Mouse (Mus musculus) stomach, embryonic 14.5 days (tissue): ENCODE data around the gene Gtdc1. TPM values are rescaled to one million over a fixed set of nuclear protein-coding genes. Genes with fewer than 3 reads are reported as not detected.

Source experiments
- ATAC-seq: fragments of 200-750 bp; cut with Nextera tagmentation; 2 replicates; pipeline ENCODE4 v1.8.0; 2017; ENCODE audit warnings: low read depth, moderate TSS enrichment; ENCODE audit not compliant: insufficient number of reproducible peaks, insufficient read depth, low FRiP score
- H3K27ac ChIP-seq: fragments of 300-500 bp; sonication (generic); 2 replicates; pipeline ENCODE4 v1.5.1; 2014; ENCODE audit warnings: mild to moderate bottlenecking, low read length, moderate library complexity, mixed read lengths
- H3K27me3 ChIP-seq: fragments of 300-500 bp; sonication (generic); 2 replicates; pipeline ENCODE4 v1.6.1; 2014; ENCODE audit warnings: low read length, control low read depth, mixed read lengths; ENCODE audit not compliant: control insufficient read depth, insufficient read depth
- H3K36me3 ChIP-seq: fragments of 300-500 bp; sonication (generic); 2 replicates; pipeline ENCODE4 v1.6.1; 2014; ENCODE audit warnings: mild to moderate bottlenecking, control low read depth, low read length, moderate library complexity, mixed read lengths; ENCODE audit not compliant: control insufficient read depth, insufficient read depth
- H3K4me1 ChIP-seq: fragments of 300-500 bp; sonication (generic); 2 replicates; pipeline ENCODE4 v1.6.1; 2014; ENCODE audit warnings: low read length, control low read depth, mixed read lengths; ENCODE audit not compliant: control insufficient read depth, insufficient read depth
- H3K4me2 ChIP-seq: fragments of 300-500 bp; sonication (generic); replicated peaks from 2 replicates; pipeline ENCODE4 v1.6.1; 2014; ENCODE audit warnings: low read depth, low read length, control low read depth
- H3K4me3 ChIP-seq: fragments of 300-500 bp; sonication (generic); 2 replicates; pipeline ENCODE4 v1.5.1; 2014; ENCODE audit warnings: low read depth, low read length, control low read depth
- H3K9ac ChIP-seq: fragments of 300-500 bp; sonication (generic); replicated peaks from 2 replicates; pipeline ENCODE4 v1.6.1; 2014; ENCODE audit warnings: low read depth, mild to moderate bottlenecking, control low read depth, low read length, moderate library complexity, mixed read lengths
- H3K9me3 ChIP-seq: fragments of 300-500 bp; sonication (generic); 2 replicates; pipeline ENCODE4 v1.6.1; 2016; ENCODE audit warnings: low read depth, low read length, control low read depth; ENCODE audit not compliant: control insufficient read depth
- WGBS: fragments of 180-500 bp; shearing (Covaris S2); extraction: QIAGEN DNeasy Blood & Tissue Kit; methylation state at CpG from one replicate; pipeline ENCODE4 v1.1.7; 2014; 5-methylcytosine and 5-hydroxymethylcytosine counted together
- polyA plus RNA-seq: library from polyadenylated mRNA; unstranded; fragments of >200 nt; fragmentation: Nextera tagmentation; extraction: Ambion mirVana; gene quantifications from 2 replicates; pipeline ENCODE4 v1.2.1, GENCODE M21; 2014

The Gtdc1 gene
- polyA plus RNA-seq, 1 experiment from 2014 or later: 15.9 TPM

DNA sequence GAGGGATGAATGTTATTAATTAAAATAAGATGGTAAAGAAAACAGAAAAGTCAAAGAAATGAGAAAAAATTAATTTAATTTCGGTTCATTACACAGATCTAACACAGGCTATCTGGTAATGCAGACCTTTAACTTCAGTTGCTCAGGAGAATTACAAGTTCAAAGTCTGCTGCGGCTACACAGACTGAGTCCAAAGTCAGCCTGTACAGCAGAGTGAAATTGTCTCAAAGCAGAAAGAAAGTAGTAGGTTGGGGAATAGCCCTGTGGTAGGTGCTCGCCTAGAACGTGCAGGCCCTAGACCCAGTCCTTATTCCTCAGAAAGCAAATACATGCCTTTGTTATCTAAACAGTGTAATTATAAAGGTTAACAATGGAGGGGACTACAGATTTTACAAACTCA lies 135.6 kb downstream of the Gtdc1 start:
- no peaks in the 10 kb centered on the region for H3K27me3 ChIP-seq
- H3K9ac ChIP-seq: no peak overlapping the region
- no peak for ATAC-seq
- H3K36me3 ChIP-seq: no peaks in the 10 kb centered on the region
- no peak overlapping the region for H3K4me3 ChIP-seq
- H3K9me3 ChIP-seq: no peaks in the 10 kb centered on the region
- 85% methylated on average over 4 of the region's 4 CpGs for WGBS
- no peaks in the 10 kb centered on the region for H3K4me1 ChIP-seq
- H3K27ac ChIP-seq: no peak overlapping the region
- no peak overlapping the region for H3K4me2 ChIP-seq

DNA sequence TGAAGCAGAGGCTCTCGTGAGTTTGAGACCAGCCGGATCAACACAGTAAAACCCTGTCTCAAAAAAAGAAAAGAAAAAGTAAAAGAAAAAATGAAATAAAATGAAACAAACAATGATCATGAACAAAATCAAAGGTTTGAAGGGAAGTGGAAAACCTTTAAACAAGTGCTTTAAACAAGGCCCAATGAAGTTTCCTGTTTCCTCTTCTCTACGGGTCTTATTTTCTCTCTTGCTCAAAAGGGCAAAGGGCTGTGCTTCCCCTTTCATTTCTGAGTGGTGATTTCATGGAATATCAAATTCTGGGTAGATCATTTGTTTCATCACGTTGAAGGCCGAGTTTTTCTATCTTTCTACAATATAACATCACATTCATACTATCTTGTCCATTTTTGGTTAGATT lies 136.3 kb downstream of the Gtdc1 start:
- H3K27me3 ChIP-seq: no peaks in the 10 kb centered on the region
- 87% methylated on average over 5 of the region's 5 CpGs for WGBS
- H3K27ac ChIP-seq: no peak overlapping the region
- no peak overlapping the region for H3K4me2 ChIP-seq
- no peaks in the 10 kb centered on the region for H3K36me3 ChIP-seq
- no peak overlapping the region for H3K9ac ChIP-seq
- H3K4me1 ChIP-seq: no peaks in the 10 kb centered on the region
- no peak for ATAC-seq
- H3K9me3 ChIP-seq: no peaks in the 10 kb centered on the region
- no peak overlapping the region for H3K4me3 ChIP-seq

DNA sequence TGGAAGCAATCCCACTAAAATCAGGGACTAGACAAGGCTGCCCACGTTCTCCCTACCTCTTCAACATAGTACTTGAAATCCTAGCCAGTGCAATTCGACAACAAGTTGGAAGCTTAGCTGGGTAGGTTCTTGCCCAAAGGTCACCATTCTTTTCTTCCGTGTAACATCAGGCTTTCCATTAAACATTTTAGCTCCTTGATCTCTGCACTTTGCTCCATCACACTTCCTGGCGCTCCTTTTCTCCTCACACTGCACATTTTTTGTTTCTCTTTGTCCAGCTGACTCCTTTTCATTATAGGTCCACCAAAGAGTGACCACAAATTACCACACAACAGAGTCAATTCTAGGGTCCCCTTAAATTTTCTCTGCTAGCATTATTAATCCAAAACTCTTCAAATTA lies 144.7 kb downstream of the Gtdc1 start:
- Histone ChIP-seq H3K36me3 (no peaks in the 10 kb centered on the region), H3K27ac (no peak overlapping the region), H3K4me2 (no peak overlapping the region), H3K9me3 (no peaks in the 10 kb centered on the region), H3K4me1 (no peaks in the 10 kb centered on the region), H3K27me3 (no peaks in the 10 kb centered on the region), H3K9ac (no peak overlapping the region), H3K4me3 (no peak overlapping the region)
- no peak for ATAC-seq
- WGBS: 91% methylated on average over 4 of the region's 4 CpGs

DNA sequence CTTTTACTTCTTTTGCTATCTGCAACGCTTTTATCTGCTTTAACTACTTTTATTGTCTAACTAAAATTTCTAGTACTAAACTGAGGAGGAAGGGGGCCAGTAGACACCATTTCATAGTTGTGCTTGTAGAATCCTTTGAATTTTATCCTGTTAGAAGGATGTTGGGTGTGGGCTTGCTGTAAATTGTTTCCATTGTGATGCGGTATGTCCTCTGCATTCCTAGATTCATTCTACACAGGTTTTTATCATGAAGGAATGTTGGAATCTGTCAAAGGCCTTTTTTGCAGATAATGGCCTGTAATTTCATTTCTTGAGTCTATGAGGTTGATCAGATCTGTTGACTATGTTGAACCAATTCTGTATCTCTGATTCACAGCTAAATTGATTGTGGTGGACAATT lies 146.5 kb downstream of the Gtdc1 start:
- no peak overlapping the region for H3K4me2 ChIP-seq
- H3K4me3 ChIP-seq: no peak overlapping the region

DNA sequence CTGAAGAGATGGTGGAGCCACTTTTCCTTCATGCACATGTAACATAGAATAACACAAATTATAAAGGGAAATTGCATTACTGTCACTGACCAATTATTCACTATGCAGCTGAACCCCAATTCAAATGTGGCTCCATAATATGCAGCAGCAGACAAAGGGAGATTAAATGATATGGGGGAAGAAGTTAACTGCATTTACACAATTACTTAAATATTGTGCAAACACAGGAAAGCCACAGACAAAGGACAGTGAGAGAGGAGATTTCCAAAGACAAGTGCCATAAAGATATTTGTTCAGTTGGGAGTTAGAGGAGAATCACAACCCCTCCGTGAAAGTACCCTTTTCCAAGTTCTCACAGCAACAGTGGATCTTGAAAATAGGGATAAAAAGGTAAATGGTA lies 163.6 kb downstream of the Gtdc1 start:
- no peaks in the 10 kb centered on the region for H3K9me3 ChIP-seq
- H3K36me3 ChIP-seq: no peaks in the 10 kb centered on the region
- WGBS: 54% methylated on average over 1 of the region's 1 CpGs
- no peak overlapping the region for H3K4me2 ChIP-seq
- H3K9ac ChIP-seq: no peak overlapping the region
- no peak for ATAC-seq
- H3K27me3 ChIP-seq: no peaks in the 10 kb centered on the region
- H3K4me3 ChIP-seq: no peak overlapping the region
- H3K4me1 ChIP-seq: no peaks in the 10 kb centered on the region
- no peak overlapping the region for H3K27ac ChIP-seq

More for the DNA sequence above, 146.5 kb downstream of the Gtdc1 start:
- WGBS: 89% methylated on average over 2 of the region's 2 CpGs
- Histone ChIP-seq H3K27me3 (no peaks in the 10 kb centered on the region), H3K4me1 (no peaks in the 10 kb centered on the region), H3K9ac (no peak overlapping the region), H3K9me3 (no peaks in the 10 kb centered on the region), H3K36me3 (no peaks in the 10 kb centered on the region), H3K27ac (no peak overlapping the region)
- ATAC-seq: no peak

DNA sequence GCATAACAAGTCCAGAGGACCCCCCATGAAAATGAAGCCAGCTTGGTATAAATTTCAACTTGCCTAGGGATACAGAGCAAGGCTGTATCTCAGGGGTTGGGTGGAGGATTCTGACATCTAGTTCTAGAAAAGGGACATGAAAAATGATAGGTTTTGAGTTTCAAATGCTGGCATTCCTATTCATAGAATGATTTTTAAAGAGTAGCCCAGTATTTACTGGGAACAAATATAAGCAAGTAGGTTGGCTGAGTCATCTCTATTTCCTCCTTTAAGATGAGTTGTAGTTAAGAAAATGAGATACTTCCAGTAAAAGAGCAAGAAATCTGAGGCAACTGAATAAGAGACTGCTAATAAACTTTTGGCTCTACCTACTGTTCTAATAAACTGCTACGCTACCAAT lies 190.8 kb downstream of the Gtdc1 start:
- Histone ChIP-seq H3K9me3 (no peaks in the 10 kb centered on the region), H3K27ac (no peak overlapping the region), H3K9ac (no peak overlapping the region), H3K4me1 (no peaks in the 10 kb centered on the region), H3K4me3 (no peak overlapping the region), H3K27me3 (no peaks in the 10 kb centered on the region), H3K4me2 (no peak overlapping the region), H3K36me3 (no peaks in the 10 kb centered on the region)
- no peak for ATAC-seq
- WGBS: 87% methylated on average over 1 of the region's 1 CpGs

DNA sequence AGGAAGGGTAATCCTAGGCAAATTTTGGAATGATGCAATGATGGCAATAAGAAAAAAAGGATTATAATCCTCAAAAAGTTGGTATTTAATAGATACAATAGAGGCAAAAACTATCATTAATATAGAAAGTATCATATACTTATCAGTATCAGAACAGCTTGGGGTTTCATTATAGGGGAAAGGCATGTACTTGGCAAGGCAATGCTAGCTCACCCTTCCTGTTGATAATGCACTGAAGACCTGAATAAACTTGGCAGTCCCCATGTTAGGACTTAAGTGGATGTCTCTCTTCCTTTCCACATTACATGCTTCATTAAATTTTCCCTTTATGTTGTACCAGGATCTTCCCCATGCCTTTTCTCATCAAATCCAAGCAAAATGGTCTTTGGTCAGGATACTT lies 206.0 kb downstream of the Gtdc1 start:
- Histone ChIP-seq H3K9ac (no peak overlapping the region), H3K36me3 (no peaks in the 10 kb centered on the region), H3K4me1 (no peaks in the 10 kb centered on the region), H3K4me2 (no peak overlapping the region), H3K27me3 (no peaks in the 10 kb centered on the region), H3K4me3 (no peak overlapping the region), H3K9me3 (no peaks in the 10 kb centered on the region), H3K27ac (no peak overlapping the region)
- ATAC-seq: no peak

DNA sequence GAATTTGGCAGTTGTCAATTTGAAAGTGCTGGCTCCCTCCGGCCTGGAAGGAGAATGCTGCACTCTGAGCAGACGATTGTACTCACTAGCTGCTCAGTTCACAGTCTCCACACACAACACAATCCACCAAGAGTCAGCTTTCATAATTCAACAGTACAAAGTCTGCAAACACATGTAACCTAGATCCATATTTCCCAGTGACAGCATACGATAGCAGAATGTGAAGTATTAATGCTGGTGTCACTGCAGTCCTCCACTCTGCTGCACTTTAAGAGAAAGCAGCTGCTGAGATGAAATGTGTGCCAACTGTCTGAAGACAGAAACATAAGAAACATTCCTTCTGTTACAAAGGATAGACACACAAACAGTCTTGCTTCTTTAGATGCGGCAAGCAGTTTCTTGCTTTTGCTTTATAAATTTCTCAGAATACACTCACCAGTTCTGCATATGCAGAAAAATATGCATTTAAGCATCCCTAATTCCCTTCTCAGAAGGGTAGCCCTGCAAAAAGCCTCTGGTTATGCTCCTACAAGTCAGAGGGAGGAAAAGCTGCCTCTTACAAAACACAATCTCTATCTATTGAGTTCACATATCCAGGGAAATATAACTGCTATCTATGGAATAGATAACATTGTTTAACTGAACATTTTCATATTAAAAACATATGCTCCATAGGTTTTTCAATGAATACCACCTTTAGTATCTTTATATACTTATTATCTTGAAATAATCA lies 221.4 kb downstream of the Gtdc1 start:
- Histone ChIP-seq H3K9ac (no peak overlapping the region), H3K27me3 (no peaks in the 10 kb centered on the region), H3K9me3 (no peaks in the 10 kb centered on the region), H3K27ac (peak overlapping the region; percentile 72; the same call in 1 of the 2 replicates), H3K4me2 (no peak overlapping the region), H3K4me3 (no peak overlapping the region), H3K36me3 (no peaks in the 10 kb centered on the region), H3K4me1 (no peaks in the 10 kb centered on the region)
- peak; percentile 61; the same call in 1 of the 2 replicates for ATAC-seq
- 39% methylated on average over 4 of the region's 4 CpGs for WGBS

DNA sequence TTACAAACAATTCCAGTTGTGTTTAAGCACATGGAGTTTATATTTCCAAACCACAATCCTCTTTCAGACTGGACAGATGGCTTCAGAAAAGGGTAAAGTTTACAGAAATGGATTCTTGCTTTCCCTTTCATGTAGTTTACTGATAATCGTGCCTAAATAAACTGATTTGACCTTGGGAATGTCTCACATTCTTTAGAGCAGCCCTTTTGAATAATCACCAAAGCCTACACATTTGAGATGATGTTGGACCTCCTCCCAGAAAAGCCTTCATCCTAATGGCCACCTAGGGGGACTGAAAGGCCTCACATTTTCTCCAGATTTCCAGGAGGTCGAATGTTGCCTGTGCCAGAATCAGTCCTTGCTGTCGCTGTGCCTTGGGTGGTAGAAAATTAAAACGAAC lies 227.2 kb downstream of the Gtdc1 start:
- H3K4me3 ChIP-seq: no peak overlapping the region
- H3K4me2 ChIP-seq: no peak overlapping the region
- ATAC-seq: no peak
- no peak overlapping the region for H3K27ac ChIP-seq
- no peaks in the 10 kb centered on the region for H3K27me3 ChIP-seq
- H3K36me3 ChIP-seq: no peaks in the 10 kb centered on the region
- H3K9ac ChIP-seq: no peak overlapping the region
- H3K9me3 ChIP-seq: no peaks in the 10 kb centered on the region
- 58% methylated on average over 4 of the region's 4 CpGs for WGBS
- H3K4me1 ChIP-seq: no peaks in the 10 kb centered on the region
